Mouse (Mus musculus) MEL-GATA-1-ER (cell line): ENCODE measurements at regions not wholly inside any gene's neighbourhood (a gene's known extent, or its start where the extent isn't known, plus 50 kb on each side); places are given as distances from the start of the nearest gene placed in this dataset.
"Not testable (repeated sequence)": the region's sequence is repeated elsewhere in the genome, so short reads cannot be mapped to it uniquely, and the experiment has no call there.

Experiments
- DNase-seq: peaks from one replicate; pipeline ENCODE4 v3.0.0-alpha.2; 2012; ENCODE audit warnings: low read depth; ENCODE audit errors: extremely low read depth

- DNase-seq, result no peak
Observed at GRCm38 (mm10) chr13:74969244-74969643, 120.4 kb upstream of the Pcsk1 start.

GRCm38 (mm10) chr13:74955876-74956275 is 133.8 kb upstream of the Pcsk1 start:
- DNase-seq, result no peak

GRCm38 (mm10) chr13:74913655-74914054 is 105.0 kb upstream of the Cast start:
- DNase-seq, result not testable (repeated sequence)

- DNase-seq, result no peak
Observed at GRCm38 (mm10) chr13:74903213-74904055, 94.8 kb upstream of the Cast start.

- DNase-seq, result no peak
Observed at GRCm38 (mm10) chr13:74889859-74890469, 81.4 kb upstream of the Cast start.

- no peak for DNase-seq
Observed at GRCm38 (mm10) chr13:74867720-74868119, 59.1 kb upstream of the Cast start.

GRCm38 (mm10) chr13:74864000-74864399 is 55.4 kb upstream of the Cast start:
- DNase-seq, result no peak

GRCm38 (mm10) chr13:74861373-74861970 is 52.9 kb upstream of the Cast start:
- peak; percentile 6 for DNase-seq
